Mouse (Mus musculus) spleen, adult 12 weeks (tissue): ENCODE measurements around the gene Creb3.
"Not testable (repeated sequence)": the region's sequence is repeated elsewhere in the genome, so short reads cannot be mapped to it uniquely, and the experiment has no call there.

Experiments used
- DNase-seq: peaks from one replicate; pipeline ENCODE4 v3.0.0; 2022; ENCODE audit warnings: low spot score

Gene Creb3

DNA sequence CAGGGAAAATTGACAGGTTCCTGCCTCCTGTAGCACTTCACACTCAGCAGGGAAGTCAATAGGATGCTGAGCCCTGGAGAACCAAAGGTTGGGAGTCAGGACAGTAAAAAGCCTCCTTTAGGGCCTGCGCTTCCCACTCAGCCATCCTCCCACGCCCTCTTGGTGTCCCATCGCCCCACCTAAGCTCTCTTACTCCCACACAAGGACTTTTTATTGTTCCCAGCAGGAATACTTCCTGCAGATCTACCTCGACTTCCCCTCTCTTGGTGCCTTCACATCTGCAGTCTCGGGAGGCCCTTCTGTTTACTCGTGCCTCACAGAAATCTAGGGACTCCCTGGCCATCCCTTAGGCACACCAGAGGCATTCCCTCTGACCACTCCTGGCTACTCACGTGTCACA is 21.3 kb downstream of the Creb3 start:
- no peak for DNase-seq

GRCm38 (mm10) chr4:43584444-43585416 is 22.6 kb downstream of the Creb3 start, which contains the start of gene Msmp:
Msmp (minus strand) TSS chr4:43584494.
- no peak for DNase-seq

GRCm38 (mm10) chr4:43585682-43586081 is 23.6 kb downstream of the Creb3 start:
- no peak for DNase-seq

DNA sequence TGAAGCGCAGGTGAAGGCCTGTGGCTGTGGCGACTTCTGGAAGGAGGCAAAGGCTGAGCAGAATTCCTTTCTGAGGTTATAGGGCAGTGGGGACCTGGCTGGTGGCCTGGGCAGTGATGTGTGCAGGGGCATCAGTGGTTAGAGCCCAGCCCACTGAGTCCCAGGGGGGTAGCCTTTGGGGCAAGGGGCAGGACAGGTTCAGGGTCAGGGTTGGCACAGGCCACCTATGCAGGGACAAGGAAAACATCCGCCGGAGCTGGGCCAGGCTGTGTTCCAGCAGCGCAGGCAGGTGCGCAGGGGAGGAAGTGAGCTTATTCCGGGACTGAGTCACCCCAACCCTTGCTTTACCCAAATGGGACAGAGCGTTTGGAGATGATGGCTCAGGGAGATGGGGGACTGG is 24.3 kb downstream of the Creb3 start:
- no peak for DNase-seq

- no peak for DNase-seq
These were observed 25.5 kb downstream of the Creb3 start for GRCm38 (mm10) chr4:43587681-43588080.

DNA sequence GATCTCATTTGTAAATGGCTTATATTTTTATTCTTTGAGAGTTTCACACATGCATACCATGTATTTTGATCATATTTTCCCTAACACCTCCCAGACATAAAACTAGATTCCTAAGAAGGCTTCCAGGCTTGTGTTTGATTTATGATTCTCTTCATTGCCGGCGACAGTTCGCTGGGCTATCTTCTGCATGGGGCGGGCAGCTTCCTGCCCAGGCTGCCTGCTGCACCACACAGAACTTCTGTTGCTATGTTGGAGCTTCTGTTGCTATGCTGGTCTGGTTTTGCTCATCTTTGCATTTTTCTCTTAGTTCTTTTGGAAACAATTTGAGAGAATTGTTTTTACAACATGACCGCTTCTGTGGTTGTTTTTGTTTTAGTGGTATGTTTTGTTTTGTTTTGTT is 29.4 kb downstream of the Creb3 start:
- DNase-seq, result no peak

DNA sequence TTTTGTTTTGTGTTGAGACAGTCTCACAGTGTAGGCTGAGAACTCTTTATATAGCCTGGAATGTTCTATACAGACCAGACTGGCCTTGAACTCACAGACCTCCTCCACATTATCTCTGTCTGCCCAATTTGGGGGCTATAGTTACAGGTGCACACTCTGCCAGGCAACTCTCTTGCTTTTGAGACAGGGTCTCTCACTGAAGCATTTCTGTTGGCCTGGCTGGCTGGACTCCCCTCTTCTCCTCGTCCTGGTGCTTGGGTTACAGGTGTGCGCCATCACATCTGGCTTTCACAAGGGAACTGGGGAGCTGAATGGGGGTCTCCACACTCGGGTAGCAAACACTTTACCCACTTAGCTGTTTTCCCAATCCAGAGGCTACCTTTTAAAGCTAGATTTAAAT is 29.8 kb downstream of the Creb3 start:
- no peak for DNase-seq

- DNase-seq, result no peak
These were observed 31.3 kb downstream of the Creb3 start for GRCm38 (mm10) chr4:43593453-43593852.

GRCm38 (mm10) chr4:43596597-43596996 is 34.5 kb downstream of the Creb3 start:
- not testable (repeated sequence) for DNase-seq

- peak; percentile 27 for DNase-seq
These were observed 36.1 kb downstream of the Creb3 start for GRCm38 (mm10) chr4:43598200-43598599.

GRCm38 (mm10) chr4:43598650-43599380 is 36.7 kb downstream of the Creb3 start:
- no peak for DNase-seq

GRCm38 (mm10) chr4:43600195-43600934 is 38.2 kb downstream of the Creb3 start:
- no peak for DNase-seq

DNA sequence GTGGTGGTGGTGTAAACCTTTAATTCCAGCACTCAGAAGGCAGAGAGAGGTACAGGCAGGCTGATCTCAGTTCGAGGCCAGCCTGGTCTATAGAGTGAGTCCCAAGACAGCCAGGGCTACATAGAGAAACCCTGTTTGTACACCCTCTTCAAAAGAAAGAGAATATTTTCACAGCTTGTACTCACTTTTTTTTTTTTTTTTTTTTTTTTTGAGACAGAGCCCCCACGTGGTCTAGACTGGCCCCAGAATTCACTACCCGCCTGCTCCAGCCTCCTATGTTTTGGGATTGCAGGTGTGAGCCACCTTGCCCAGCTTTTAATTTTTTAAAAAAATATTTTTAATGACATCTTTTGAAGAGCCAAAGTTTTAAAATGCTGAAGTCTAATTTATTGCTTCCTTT is 42.0 kb downstream of the Creb3 start:
- DNase-seq, result no peak

GRCm38 (mm10) chr4:43604751-43605685 is 42.9 kb downstream of the Creb3 start:
- DNase-seq, result peak; percentile 44

DNA sequence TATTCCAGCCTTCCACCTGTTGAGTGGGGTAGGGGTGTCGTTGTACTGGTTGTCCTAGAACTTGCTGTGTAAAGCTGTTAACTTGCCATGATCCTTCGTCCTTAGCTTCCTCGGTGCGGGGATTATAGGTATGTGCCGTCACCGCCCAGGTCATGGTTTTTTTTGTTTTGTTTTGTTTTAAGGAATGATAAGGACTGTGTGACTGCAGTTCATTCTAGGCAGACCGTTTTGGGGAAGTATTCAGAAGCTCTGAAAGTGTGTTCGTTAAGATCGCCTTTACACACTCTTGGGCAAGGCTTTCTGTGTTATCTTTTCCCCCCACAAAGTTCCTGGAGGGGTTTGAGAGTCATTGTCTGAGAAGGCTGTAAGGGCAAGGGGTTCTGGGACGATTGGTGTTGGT is 50.4 kb downstream of the Creb3 start:
- DNase-seq, result no peak

GRCm38 (mm10) chr4:43613060-43613730 is 51.1 kb downstream of the Creb3 start:
- no peak for DNase-seq
